Mouse (Mus musculus) MEL (cell line): ENCODE measurements around the gene Lhfpl2. TPM values are rescaled to one million over a fixed set of nuclear protein-coding genes. Genes with fewer than 3 reads are reported as not detected.

Experiments used
- DNase-seq: peaks from one replicate; pipeline ENCODE4 v3.0.0; 2011; ENCODE audit warnings: low read depth, low spot score
- H3K27ac ChIP-seq: 2 replicates; pipeline ENCODE4 v1.5.1; 2012; ENCODE audit warnings: low read depth, mild to moderate bottlenecking, control low read depth, low read length, moderate library complexity; ENCODE audit not compliant: control insufficient read depth
- H3K27me3 ChIP-seq, 2 experiments: fragments of 150-350 bp in 1 of 2; sonication (generic) in 1 of 2; 2 replicates each; pipeline ENCODE4 v1.6.1; 2012; ENCODE audit warnings: low read length in 2 of 2, mild to moderate bottlenecking in 2 of 2, improper control_type of control experiment in 1 of 2, moderate library complexity in 1 of 2; ENCODE audit not compliant: insufficient read depth in 2 of 2, control insufficient read depth in 1 of 2
- H3K36me3 ChIP-seq, 2 experiments: 2 replicates each; pipeline ENCODE4 v1.6.1; 2012 to 2014; ENCODE audit warnings: low read length in 2 of 2, improper control_type of control experiment in 1 of 2, inconsistent platforms in 1 of 2, mild to moderate bottlenecking in 1 of 2; ENCODE audit not compliant: insufficient read depth in 2 of 2, control insufficient read depth in 1 of 2
- H3K4me1 ChIP-seq, 2 experiments: fragments of 150-350 bp in 1 of 2; sonication (generic) in 1 of 2; 2 replicates each; pipeline ENCODE4 v1.6.1; 2012; ENCODE audit warnings: low read length in 2 of 2, improper control_type of control experiment in 1 of 2, mild to moderate bottlenecking in 1 of 2; ENCODE audit not compliant: insufficient read depth in 2 of 2, control insufficient read depth in 1 of 2
- H3K4me3 ChIP-seq, 2 experiments: fragments of 150-350 bp in 1 of 2; sonication (generic) in 1 of 2; 2 replicates each; pipeline ENCODE4 v1.5.1; 2012; ENCODE audit warnings: low read depth in 2 of 2, low read length in 2 of 2, mild to moderate bottlenecking in 2 of 2, moderate library complexity in 2 of 2, control low read depth in 1 of 2, improper control_type of control experiment in 1 of 2; ENCODE audit not compliant: control insufficient read depth in 1 of 2, insufficient read depth in 1 of 2
- H3K79me2 ChIP-seq: 2 replicates; pipeline ENCODE4 v1.6.1; 2012; ENCODE audit warnings: mild to moderate bottlenecking, low read length, moderate library complexity; ENCODE audit not compliant: control insufficient read depth, poor library complexity, insufficient read depth
- H3K9ac ChIP-seq: 2 replicates; pipeline ENCODE4 v1.6.1; 2012; ENCODE audit warnings: low read depth, mild to moderate bottlenecking, control low read depth, low read length, moderate library complexity; ENCODE audit not compliant: control insufficient read depth, poor library complexity, severe bottlenecking
- H3K9me3 ChIP-seq: fragments of 150-350 bp; sonication (generic); replicated peaks from 2 replicates; pipeline ENCODE4 v1.6.1; 2012; ENCODE audit warnings: mild to moderate bottlenecking, low read length, improper control_type of control experiment, moderate library complexity; ENCODE audit not compliant: insufficient read depth
- CHD1 ChIP-seq: IDR thresholded peaks from 2 replicates; pipeline ENCODE4 v1.6.1; 2012; ENCODE audit warnings: low read depth, mild to moderate bottlenecking, inconsistent platforms, low read length, improper control_type of control experiment
- CTCF ChIP-seq, 3 experiments: IDR thresholded peaks in 2 of 3; conservative IDR thresholded peaks in 1 of 3; 2 replicates each; pipeline ENCODE4 v1.5.1; 2011 to 2012; ENCODE audit warnings: low read length in 3 of 3, low read depth in 2 of 3, mild to moderate bottlenecking in 2 of 3, improper control_type of control experiment in 1 of 3, inconsistent platforms in 1 of 3, mixed read lengths in 1 of 3, moderate library complexity in 1 of 3; ENCODE audit not compliant: control insufficient read depth in 1 of 3, insufficient read depth in 1 of 3, poor library complexity in 1 of 3, severe bottlenecking in 1 of 3
- ELF1 ChIP-seq: IDR thresholded peaks from 2 replicates; pipeline ENCODE4 v1.6.1; 2014; ENCODE audit warnings: low read depth, mild to moderate bottlenecking, inconsistent platforms, low read length, improper control_type of control experiment, moderate library complexity
- EP300 ChIP-seq, 2 experiments: IDR thresholded peaks; 2 replicates each; pipeline ENCODE4 v1.6.1; 2011; ENCODE audit warnings: improper control_type of control experiment in 2 of 2, low read length in 2 of 2, low read depth in 1 of 2, mild to moderate bottlenecking in 1 of 2
- GABPA ChIP-seq: IDR thresholded peaks from 2 replicates; pipeline ENCODE4 v1.6.1; 2012; ENCODE audit warnings: low read depth, mild to moderate bottlenecking, inconsistent platforms, low read length, improper control_type of control experiment, moderate library complexity
- GATA1 ChIP-seq: IDR thresholded peaks from 2 replicates; pipeline ENCODE4 v1.6.1; 2011; ENCODE audit warnings: low read depth, low read length, improper control_type of control experiment
- HCFC1 ChIP-seq: IDR thresholded peaks from 2 replicates; pipeline ENCODE4 v1.6.1; 2012; ENCODE audit warnings: low read depth, mild to moderate bottlenecking, inconsistent platforms, low read length, improper control_type of control experiment, moderate library complexity
- MAX ChIP-seq: IDR thresholded peaks from 2 replicates; pipeline ENCODE4 v1.6.1; 2011; ENCODE audit warnings: low read length, improper control_type of control experiment
- MEF2A ChIP-seq: IDR thresholded peaks from 2 replicates; pipeline ENCODE4 v1.6.1; 2014; ENCODE audit warnings: low read depth, mild to moderate bottlenecking, inconsistent platforms, low read length, improper control_type of control experiment; ENCODE audit not compliant: poor library complexity, insufficient replicate concordance, severe bottlenecking; ENCODE audit errors: extremely low read depth
- MYB ChIP-seq: IDR thresholded peaks from 2 replicates; pipeline ENCODE4 v1.6.1; 2011; ENCODE audit warnings: mild to moderate bottlenecking, low read depth, low read length, improper control_type of control experiment
- POLR2A ChIP-seq, 2 experiments: IDR thresholded peaks; 2 replicates each; pipeline ENCODE4 v1.6.1; 2011 to 2012; ENCODE audit warnings: low read length in 2 of 2, mild to moderate bottlenecking in 2 of 2, control low read depth in 1 of 2, improper control_type of control experiment in 1 of 2, low read depth in 1 of 2, moderate library complexity in 1 of 2; ENCODE audit not compliant: control insufficient read depth in 1 of 2, insufficient read depth in 1 of 2, poor library complexity in 1 of 2
- RAD21 ChIP-seq: IDR thresholded peaks from 2 replicates; pipeline ENCODE4 v1.6.1; 2011; ENCODE audit warnings: mild to moderate bottlenecking, low read depth, low read length, improper control_type of control experiment
- RCOR1 ChIP-seq: IDR thresholded peaks from 2 replicates; pipeline ENCODE4 v1.6.1; 2012; ENCODE audit warnings: low read depth, mild to moderate bottlenecking, inconsistent platforms, low read length, improper control_type of control experiment
- SIN3A ChIP-seq: IDR thresholded peaks from 2 replicates; pipeline ENCODE4 v1.6.1; 2012; ENCODE audit warnings: low read length, improper control_type of control experiment, inconsistent platforms
- SMC3 ChIP-seq: IDR thresholded peaks from 2 replicates; pipeline ENCODE4 v1.6.1; 2011; ENCODE audit warnings: low read depth, low read length, improper control_type of control experiment
- TAL1 ChIP-seq: IDR thresholded peaks from 2 replicates; pipeline ENCODE4 v1.6.1; 2012; ENCODE audit warnings: mild to moderate bottlenecking, inconsistent platforms, low read length, moderate library complexity, mixed read lengths
- TBP ChIP-seq: IDR thresholded peaks from 2 replicates; pipeline ENCODE4 v1.8.0; 2011; ENCODE audit warnings: low read depth, low read length, improper control_type of control experiment
- TCF12 ChIP-seq: IDR thresholded peaks from 2 replicates; pipeline ENCODE4 v1.6.1; 2014; ENCODE audit warnings: low read depth, mild to moderate bottlenecking, inconsistent platforms, low read length, improper control_type of control experiment, moderate library complexity
- USF1 ChIP-seq: IDR thresholded peaks from 2 replicates; pipeline ENCODE4 v1.6.1; 2014; ENCODE audit warnings: low read depth, mild to moderate bottlenecking, inconsistent platforms, low read length, improper control_type of control experiment, moderate library complexity
- ZKSCAN1 ChIP-seq: IDR thresholded peaks from 2 replicates; pipeline ENCODE4 v1.6.1; 2012; ENCODE audit warnings: low read depth, mild to moderate bottlenecking, inconsistent platforms, low read length, improper control_type of control experiment, moderate library complexity
- ZMIZ1 ChIP-seq: IDR thresholded peaks from 2 replicates; pipeline ENCODE4 v1.6.1; 2012; ENCODE audit warnings: low read depth, mild to moderate bottlenecking, inconsistent platforms, low read length, improper control_type of control experiment, moderate library complexity
- ZNF384 ChIP-seq: IDR thresholded peaks from 2 replicates; pipeline ENCODE4 v1.6.1; 2012; ENCODE audit warnings: low read depth, mild to moderate bottlenecking, inconsistent platforms, low read length, improper control_type of control experiment
- polyA plus RNA-seq, 2 experiments: library from polyadenylated mRNA; stranded (reverse) in 1 of 2; unstranded in 1 of 2; fragments of >175 nt in 1 of 2; fragments of >200 nt in 1 of 2; gene quantifications; 2 replicates each; pipeline versions ENCODE4 v1.2.1 to v1.2.4; 2012; ENCODE audit warnings: low replicate concordance in 2 of 2, low read depth in 1 of 2; ENCODE audit not compliant: insufficient read length in 2 of 2, insufficient read depth in 1 of 2, missing spikeins in 1 of 2
- total RNA-seq: library from RNA; depleted of rRNA; stranded (reverse); fragments of 300-350 nt; gene quantifications from 2 replicates; pipeline ENCODE4 v1.2.3, GENCODE M21; 2012

Lhfpl2 gene
- total and polyA plus RNA-seq, 3 experiments = 24.5 to 30.2 TPM; not detected in 1

DNA sequence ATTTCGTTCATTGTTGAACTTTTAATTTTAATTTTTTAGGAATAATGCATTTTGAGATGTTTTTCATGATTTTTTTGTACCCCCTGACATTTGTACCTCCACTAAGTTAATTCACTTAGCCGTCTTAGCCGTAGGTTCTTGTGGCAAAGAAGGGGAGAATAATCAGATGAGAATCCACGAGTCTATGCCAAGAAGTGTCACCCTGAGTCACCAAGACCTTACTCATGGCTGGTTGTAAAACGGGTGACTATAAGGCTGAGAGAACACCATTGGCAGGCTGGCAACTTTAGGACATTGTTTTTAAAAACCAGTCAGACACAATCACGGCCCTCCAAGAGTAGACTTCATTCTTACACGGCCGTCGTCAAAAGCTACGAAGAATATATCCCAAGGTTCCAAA is 95.2 kb downstream of the Lhfpl2 start:
- no peaks in the 10 kb centered on the region for H3K9me3 ChIP-seq
- H3K79me2 ChIP-seq = no peaks in the 10 kb centered on the region
- H3K4me3 ChIP-seq = no peak overlapping the region
- no peaks in the 10 kb centered on the region; a peak in 1 of 4 replicates for H3K27me3 ChIP-seq
- DNase-seq = peak; percentile 4
- no peaks in the 10 kb centered on the region for H3K4me1 ChIP-seq
- H3K9ac ChIP-seq = no peak overlapping the region
- H3K36me3 ChIP-seq = no peaks in the 10 kb centered on the region
- no peak overlapping the region for H3K27ac ChIP-seq
- no peak for TF ChIP-seq MAX
- TF ChIP-seq TBP = no peak
- no peak for TF ChIP-seq CHD1
- TF ChIP-seq ZMIZ1 = no peak
- no peak for TF ChIP-seq ELF1
- no peak for TF ChIP-seq TAL1
- no peak for TF ChIP-seq SIN3A
- no peak for TF ChIP-seq RCOR1
- no peak for TF ChIP-seq GABPA
- no peak for TF ChIP-seq SMC3
- no peak for TF ChIP-seq RAD21
- no peak for TF ChIP-seq CTCF (IDR thresholded peaks at IDR 0.05 in 2 of 3, conservative IDR thresholded peaks at IDR 0.05 in 1 of 3; ENCODE audit: control insufficient read depth in 1 of 3, insufficient read depth in 1 of 3, low read depth in 2 of 3, low read length in 3 of 3, poor library complexity in 1 of 3, severe bottlenecking in 1 of 3)
- TF ChIP-seq MEF2A = no peak
- TF ChIP-seq ZKSCAN1 = no peak
- TF ChIP-seq POLR2A (IDR thresholded peaks at IDR 0.05; ENCODE audit: control insufficient read depth in 1 of 2, insufficient read depth in 1 of 2, low read depth in 1 of 2, low read length in 2 of 2, poor library complexity in 1 of 2) = no peak
- no peak for TF ChIP-seq ZNF384
- no peak for TF ChIP-seq TCF12
- TF ChIP-seq, all 39 proteins: peak for 0

DNA sequence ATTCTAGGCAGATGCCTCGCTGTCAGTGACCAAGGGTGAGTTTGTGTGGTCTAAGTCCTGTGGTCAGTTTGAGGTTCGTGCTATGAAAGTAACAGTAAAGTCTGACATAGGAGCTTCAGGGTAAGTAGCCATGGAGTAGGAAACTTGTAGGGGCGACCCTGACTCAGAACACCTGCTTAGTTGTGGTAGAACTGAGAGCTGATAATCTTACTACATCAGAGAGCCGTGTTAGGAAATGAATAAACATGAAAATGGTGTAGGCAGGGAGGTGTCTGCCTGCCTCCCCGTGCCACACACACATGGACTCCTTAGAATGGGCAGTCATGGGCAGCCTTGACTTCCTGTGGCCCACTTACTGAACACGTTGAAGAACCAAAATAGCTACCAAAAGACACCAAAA is 96.1 kb downstream of the Lhfpl2 start:
- Histone ChIP-seq H3K4me1 (no peaks in the 10 kb centered on the region), H3K4me3 (no peak overlapping the region), H3K79me2 (no peaks in the 10 kb centered on the region), H3K27me3 (no peaks in the 10 kb centered on the region; a peak in 1 of 4 replicates), H3K9ac (no peak overlapping the region), H3K9me3 (no peaks in the 10 kb centered on the region), H3K27ac (no peak overlapping the region), H3K36me3 (no peaks in the 10 kb centered on the region)
- TF ChIP-seq USF1 = no peak
- TF ChIP-seq EP300 (IDR thresholded peaks at IDR 0.05; ENCODE audit: low read depth in 1 of 2, low read length in 2 of 2) = no peak
- TF ChIP-seq HCFC1 = no peak
- TF ChIP-seq GABPA = no peak
- no peak for TF ChIP-seq GATA1
- no peak for TF ChIP-seq MYB
- no peak for DNase-seq
